Mouse (Mus musculus): ENCODE data around the gene Usp44. TPM values are rescaled to one million over a fixed set of nuclear protein-coding genes. Genes with fewer than 3 reads are reported as not detected.

The Usp44 gene
- total and polyA plus RNA-seq, 2 experiments from 2014 or later: 0.05 TPM; not detected in 1

GRCm38 (mm10) chr10:93868401-93868800, 37.0 kb downstream of the Usp44 start:
- no peak for ATAC-seq (ENCODE audit: low FRiP score)
- no peak for TF ChIP-seq CTCF (IDR thresholded peaks at IDR 0.05)
- no peaks in the 10 kb centered on the region for H3K27me3 ChIP-seq (ENCODE audit: insufficient read depth, low read length)
- H3K36me3 ChIP-seq (ENCODE audit: insufficient read depth, low read length): peaks cover 46% of the 10 kb centered on the region
- no peak overlapping the region for H3K4me2 ChIP-seq (ENCODE audit: low read depth, low read length, poor library complexity, severe bottlenecking)
- H3K4me1 ChIP-seq (ENCODE audit: insufficient read depth, low read length): no peaks in the 10 kb centered on the region
- no peak for DNase-seq (ENCODE audit: low spot score)
- no peak overlapping the region for H3K4me3 ChIP-seq (ENCODE audit: low read depth, low read length)
- no peaks in the 10 kb centered on the region for H3K9me3 ChIP-seq (ENCODE audit: low read length)
- H3K9ac ChIP-seq (replicated peaks; ENCODE audit: low read length, poor library complexity, severe bottlenecking): no peak overlapping the region
- no peak overlapping the region for H3K27ac ChIP-seq (ENCODE audit: low read depth, low read length)
- 96% methylated on average over 7 of the region's 7 CpGs for WGBS

DNA sequence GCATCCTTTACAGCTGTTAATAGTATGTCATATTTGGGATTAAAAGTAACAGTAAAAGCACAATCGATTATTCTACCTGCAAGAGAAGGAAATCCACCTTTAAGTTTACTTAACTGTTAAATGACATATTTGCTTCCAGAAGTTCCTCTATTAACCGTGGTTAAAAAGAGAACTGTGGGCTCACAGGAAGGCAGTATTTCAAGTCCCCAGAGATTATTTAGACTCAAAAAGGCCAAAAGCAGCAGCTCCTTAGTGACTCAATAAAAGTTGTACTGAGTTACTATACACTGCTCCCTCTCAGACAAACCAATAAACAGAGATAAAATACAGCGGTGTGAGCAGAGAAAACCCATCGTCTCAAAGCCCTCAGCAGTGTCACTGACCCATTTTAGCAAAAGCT, 37.5 kb downstream of the Usp44 start:
- no peak for ATAC-seq (ENCODE audit: low FRiP score)
- Histone ChIP-seq H3K4me3 (ENCODE audit: low read depth, low read length) (no peak overlapping the region), H3K36me3 (ENCODE audit: insufficient read depth, low read length) (peaks cover 45% of the 10 kb centered on the region), H3K4me1 (ENCODE audit: insufficient read depth, low read length) (no peaks in the 10 kb centered on the region), H3K27ac (ENCODE audit: low read depth, low read length) (no peak overlapping the region), H3K4me2 (ENCODE audit: low read depth, low read length, poor library complexity, severe bottlenecking) (no peak overlapping the region), H3K9ac (replicated peaks; ENCODE audit: low read length, poor library complexity, severe bottlenecking) (no peak overlapping the region), H3K27me3 (ENCODE audit: insufficient read depth, low read length) (no peaks in the 10 kb centered on the region), H3K9me3 (ENCODE audit: low read length) (no peaks in the 10 kb centered on the region)
- no peak for DNase-seq (ENCODE audit: low spot score)
- WGBS: 91% methylated on average over 4 of the region's 4 CpGs
- TF ChIP-seq CTCF (IDR thresholded peaks at IDR 0.05): no peak

- Histone ChIP-seq H3K4me2 (ENCODE audit: low read depth, low read length, poor library complexity, severe bottlenecking) (no peak overlapping the region), H3K9me3 (ENCODE audit: low read length) (no peaks in the 10 kb centered on the region), H3K4me1 (ENCODE audit: insufficient read depth, low read length) (no peaks in the 10 kb centered on the region), H3K27ac (ENCODE audit: low read depth, low read length) (no peak overlapping the region), H3K36me3 (ENCODE audit: insufficient read depth, low read length) (peaks cover 14% of the 10 kb centered on the region; the same call in 1 of the 2 replicates), H3K4me3 (ENCODE audit: low read depth, low read length) (no peak overlapping the region), H3K9ac (replicated peaks; ENCODE audit: low read length, poor library complexity, severe bottlenecking) (no peak overlapping the region), H3K27me3 (ENCODE audit: insufficient read depth, low read length) (no peaks in the 10 kb centered on the region)
- no peak for TF ChIP-seq CTCF (IDR thresholded peaks at IDR 0.05)
- no peak for ATAC-seq (ENCODE audit: low FRiP score)
- DNase-seq (ENCODE audit: low spot score): no peak
- 89% methylated on average over 1 of the region's 1 CpGs for WGBS
Measured at GRCm38 (mm10) chr10:93876772-93877171, 45.4 kb downstream of the Usp44 start.

GRCm38 (mm10) chr10:93878732-93879131, 47.4 kb downstream of the Usp44 start:
- ATAC-seq (ENCODE audit: low FRiP score) (no peak), DNase-seq (ENCODE audit: low spot score) (no peak)
- WGBS: 94% methylated on average over 4 of the region's 4 CpGs
- Histone ChIP-seq H3K4me2 (ENCODE audit: low read depth, low read length, poor library complexity, severe bottlenecking) (no peak overlapping the region), H3K36me3 (ENCODE audit: insufficient read depth, low read length) (peaks cover 17% of the 10 kb centered on the region; the same call in 1 of the 2 replicates), H3K9ac (replicated peaks; ENCODE audit: low read length, poor library complexity, severe bottlenecking) (no peak overlapping the region), H3K27me3 (ENCODE audit: insufficient read depth, low read length) (no peaks in the 10 kb centered on the region), H3K4me1 (ENCODE audit: insufficient read depth, low read length) (no peaks in the 10 kb centered on the region), H3K27ac (ENCODE audit: low read depth, low read length) (no peak overlapping the region), H3K9me3 (ENCODE audit: low read length) (no peaks in the 10 kb centered on the region), H3K4me3 (ENCODE audit: low read depth, low read length) (no peak overlapping the region)
- TF ChIP-seq CTCF (IDR thresholded peaks at IDR 0.05): no peak

GRCm38 (mm10) chr10:93881918-93882317, 50.6 kb downstream of the Usp44 start:
- Histone ChIP-seq H3K4me1 (ENCODE audit: insufficient read depth, low read length) (no peaks in the 10 kb centered on the region), H3K27me3 (ENCODE audit: insufficient read depth, low read length) (no peaks in the 10 kb centered on the region), H3K4me3 (ENCODE audit: low read depth, low read length) (no peak overlapping the region), H3K9ac (replicated peaks; ENCODE audit: low read length, poor library complexity, severe bottlenecking) (no peak overlapping the region), H3K27ac (ENCODE audit: low read depth, low read length) (no peak overlapping the region), H3K9me3 (ENCODE audit: low read length) (no peaks in the 10 kb centered on the region), H3K4me2 (ENCODE audit: low read depth, low read length, poor library complexity, severe bottlenecking) (no peak overlapping the region), H3K36me3 (ENCODE audit: insufficient read depth, low read length) (peaks cover 17% of the 10 kb centered on the region)
- ATAC-seq (ENCODE audit: low FRiP score) (no peak), DNase-seq (ENCODE audit: low spot score) (no peak)
- TF ChIP-seq CTCF (IDR thresholded peaks at IDR 0.05): no peak

- TF ChIP-seq CTCF (IDR thresholded peaks at IDR 0.05): no peak
- WGBS: 91% methylated on average over 8 of the region's 8 CpGs
- Histone ChIP-seq H3K4me2 (ENCODE audit: low read depth, low read length, poor library complexity, severe bottlenecking) (no peak overlapping the region), H3K9ac (replicated peaks; ENCODE audit: low read length, poor library complexity, severe bottlenecking) (no peak overlapping the region), H3K27ac (ENCODE audit: low read depth, low read length) (no peak overlapping the region), H3K36me3 (ENCODE audit: insufficient read depth, low read length) (peaks cover 17% of the 10 kb centered on the region), H3K4me3 (ENCODE audit: low read depth, low read length) (no peak overlapping the region), H3K4me1 (ENCODE audit: insufficient read depth, low read length) (no peaks in the 10 kb centered on the region), H3K27me3 (ENCODE audit: insufficient read depth, low read length) (no peaks in the 10 kb centered on the region), H3K9me3 (ENCODE audit: low read length) (no peaks in the 10 kb centered on the region)
- DNase-seq (ENCODE audit: low spot score): no peak
- no peak for ATAC-seq (ENCODE audit: low FRiP score)
Measured at GRCm38 (mm10) chr10:93882738-93883364, 51.5 kb downstream of the Usp44 start.

Measured in midbrain, postnatal 0 days (tissue).